Mouse (Mus musculus): Measurements from ENCODE around the gene Amer2.
"Not testable (repeated sequence)": the region's sequence is repeated elsewhere in the genome, so short reads cannot be mapped to it uniquely, and the experiment has no call there.

The Amer2 gene

DNA sequence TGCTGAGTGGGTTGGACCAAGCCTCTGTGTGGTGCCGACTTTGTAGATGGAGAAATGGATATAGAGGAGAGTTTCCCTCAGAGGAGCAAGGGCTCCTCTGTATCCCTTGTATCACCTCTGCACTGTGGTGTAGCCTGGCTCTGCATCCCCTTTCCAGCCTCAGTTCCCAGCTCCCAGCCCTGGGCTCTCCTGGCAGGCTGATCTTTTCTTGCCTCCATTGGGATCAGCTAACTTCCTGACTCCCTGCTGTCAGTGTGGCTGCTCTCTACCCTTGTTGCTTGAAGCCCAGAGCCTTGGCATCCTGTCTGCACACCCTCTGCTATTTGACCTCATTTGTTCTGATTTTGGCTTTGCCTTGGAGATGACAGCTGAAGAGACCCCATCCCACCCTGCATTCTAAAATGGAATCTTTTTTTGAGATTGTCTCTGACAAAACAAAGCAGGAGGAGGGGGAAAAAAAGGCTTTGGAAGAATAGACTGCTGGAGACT is at the start of gene Amer2:
Gene Amer2, plus strand, starts transcription at position 439 of the 489 bp plus-strand sequence.
- DNase-seq (ENCODE audit: low spot score) = no peak

DNA sequence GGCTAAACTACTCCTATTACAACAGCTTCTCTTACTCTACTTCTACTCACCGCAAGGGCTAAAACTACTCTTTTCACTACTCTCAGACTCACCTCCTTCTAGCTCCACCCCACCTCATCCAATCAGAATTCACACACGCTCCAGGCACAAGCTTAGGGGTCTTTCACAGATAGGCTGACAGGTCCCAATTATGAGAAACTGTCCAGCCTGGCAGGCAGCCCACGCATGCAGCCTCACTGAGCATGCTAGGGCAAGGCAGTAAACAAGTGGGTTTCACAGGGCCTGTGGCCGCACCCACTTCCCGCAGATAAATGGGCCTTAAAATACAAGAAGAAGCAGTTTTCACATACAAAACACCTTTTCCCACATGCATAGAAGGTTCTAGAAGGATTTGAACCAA is 33.1 kb upstream of the Amer2 start:
- DNase-seq (ENCODE audit: low spot score) = not testable (repeated sequence)

DNA sequence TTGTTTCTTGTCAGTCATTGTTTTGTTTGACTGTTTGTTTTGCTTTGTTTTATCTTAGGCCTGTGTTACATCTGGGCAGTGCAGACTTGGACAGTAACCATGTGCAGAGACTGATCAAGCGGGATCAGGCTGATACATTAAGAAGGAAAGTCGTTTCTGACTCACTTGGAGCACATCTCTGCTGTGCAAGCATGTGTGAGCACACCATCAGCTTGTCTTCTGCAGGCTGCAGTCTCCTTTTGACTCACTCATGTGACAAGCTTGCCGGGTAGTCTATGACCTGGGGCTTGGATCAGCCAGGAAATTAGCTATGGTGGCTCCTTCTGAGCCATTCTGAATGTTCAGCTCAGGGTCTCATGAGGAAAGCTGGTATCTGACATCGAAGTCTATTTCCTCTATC is 32.5 kb upstream of the Amer2 start:
- DNase-seq (ENCODE audit: low spot score) = no peak

DNA sequence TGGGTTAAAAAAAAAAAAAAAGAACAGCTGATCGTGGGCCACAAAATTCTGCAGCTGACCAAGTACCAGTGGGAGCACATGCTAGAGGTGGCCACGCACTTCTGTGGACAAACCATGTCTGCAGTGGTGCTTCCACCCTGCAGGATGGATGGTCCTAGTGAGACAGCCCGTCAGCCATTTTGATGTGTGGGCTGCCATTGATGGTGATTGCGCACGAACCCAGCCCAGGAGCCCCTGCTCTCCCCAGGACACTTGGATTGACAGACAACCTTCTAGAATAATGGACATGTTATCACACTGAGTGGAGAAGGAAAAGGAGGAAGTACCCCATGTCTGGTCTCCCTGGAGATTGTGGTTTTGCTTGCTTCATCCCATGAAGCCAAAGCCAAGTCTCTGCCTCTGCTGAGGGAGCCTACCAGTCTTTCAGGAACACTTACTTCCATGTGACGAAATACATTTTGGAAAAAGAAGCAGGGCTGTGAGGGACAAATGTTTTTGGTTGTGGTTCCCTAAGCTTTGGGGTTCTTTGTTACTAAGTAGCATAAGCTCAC is 27.7 kb upstream of the Amer2 start:
- no peak for DNase-seq (ENCODE audit: low spot score)

DNA sequence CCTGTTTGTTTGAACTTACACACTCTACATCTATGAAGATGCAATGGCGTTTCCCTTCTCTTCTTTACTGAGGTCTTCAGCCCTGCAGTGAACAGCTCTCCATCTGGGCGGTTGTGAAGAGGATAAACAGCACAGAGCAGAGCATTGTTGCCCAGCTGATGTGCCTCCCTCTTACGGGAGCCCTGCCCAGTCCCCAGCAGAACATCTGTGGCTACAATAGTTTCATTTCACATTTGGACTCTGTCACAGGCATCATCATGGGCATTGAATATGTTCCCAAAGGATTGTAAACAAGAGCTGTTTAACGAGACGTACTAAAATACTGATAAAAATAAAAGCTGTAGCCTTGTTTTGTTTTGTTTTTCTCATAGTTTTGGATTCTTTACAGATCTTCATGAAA is 14.7 kb upstream of the Amer2 start:
- no peak for DNase-seq (ENCODE audit: low spot score)

DNA sequence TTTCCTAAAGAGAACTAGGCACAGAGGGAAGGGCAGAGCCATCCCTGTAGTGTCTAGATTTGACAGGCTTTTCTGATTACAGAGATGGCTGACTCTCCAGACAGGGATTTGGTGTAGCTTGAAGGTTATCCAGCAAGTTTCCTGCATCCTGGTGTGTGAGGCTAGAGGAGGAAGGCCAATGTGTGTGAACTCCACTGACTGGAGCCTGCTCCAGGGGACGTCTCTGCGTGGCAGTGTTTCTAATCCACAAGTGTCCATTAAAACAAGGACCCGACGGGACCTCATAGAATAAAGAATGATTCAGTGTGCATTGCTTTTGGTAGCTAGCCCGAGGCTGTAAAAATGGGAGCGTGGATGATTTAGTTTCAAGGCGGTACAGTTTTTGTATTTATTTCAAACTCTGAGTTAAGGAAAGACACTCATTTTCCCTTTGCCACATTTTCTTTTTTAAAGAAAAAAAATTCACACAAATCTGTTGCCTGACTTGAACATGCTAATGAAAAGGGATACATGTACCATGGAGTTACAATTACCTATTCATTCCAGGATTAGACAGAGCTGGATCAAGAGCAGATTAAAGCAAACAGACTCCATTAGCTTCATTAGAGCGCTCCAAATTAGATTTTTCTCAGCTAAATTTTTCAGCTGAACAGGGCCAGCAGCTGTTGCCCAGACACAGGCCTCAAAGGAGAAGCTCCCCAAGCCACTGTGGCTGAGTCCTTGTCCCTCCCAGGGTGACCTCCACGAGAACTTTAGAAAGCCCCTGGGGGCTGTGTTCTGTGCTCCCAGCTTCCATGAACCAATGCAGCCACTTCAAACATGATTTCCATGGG is 11.5 kb upstream of the Amer2 start:
- DNase-seq (ENCODE audit: low spot score) = no peak

DNA sequence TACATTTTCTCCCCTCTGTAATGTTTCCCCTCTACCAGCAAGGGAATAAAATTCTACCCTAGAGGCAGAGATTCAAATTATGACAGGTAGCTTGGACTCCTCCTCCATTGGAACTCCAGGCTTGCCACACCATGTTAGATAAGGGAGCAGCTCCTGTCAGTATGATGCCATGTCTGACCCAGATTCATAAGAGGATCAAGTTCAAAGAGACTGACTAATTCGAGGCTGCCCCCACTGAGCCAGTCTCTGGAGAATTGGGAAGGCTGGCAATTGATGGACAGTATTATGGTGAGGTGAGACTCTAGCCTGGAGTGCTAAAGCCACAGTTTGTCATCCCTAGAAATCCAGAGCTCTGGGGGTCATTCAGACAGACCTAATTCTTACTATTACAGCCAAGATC is 6.3 kb upstream of the Amer2 start:
- no peak for DNase-seq (ENCODE audit: low spot score)

DNA sequence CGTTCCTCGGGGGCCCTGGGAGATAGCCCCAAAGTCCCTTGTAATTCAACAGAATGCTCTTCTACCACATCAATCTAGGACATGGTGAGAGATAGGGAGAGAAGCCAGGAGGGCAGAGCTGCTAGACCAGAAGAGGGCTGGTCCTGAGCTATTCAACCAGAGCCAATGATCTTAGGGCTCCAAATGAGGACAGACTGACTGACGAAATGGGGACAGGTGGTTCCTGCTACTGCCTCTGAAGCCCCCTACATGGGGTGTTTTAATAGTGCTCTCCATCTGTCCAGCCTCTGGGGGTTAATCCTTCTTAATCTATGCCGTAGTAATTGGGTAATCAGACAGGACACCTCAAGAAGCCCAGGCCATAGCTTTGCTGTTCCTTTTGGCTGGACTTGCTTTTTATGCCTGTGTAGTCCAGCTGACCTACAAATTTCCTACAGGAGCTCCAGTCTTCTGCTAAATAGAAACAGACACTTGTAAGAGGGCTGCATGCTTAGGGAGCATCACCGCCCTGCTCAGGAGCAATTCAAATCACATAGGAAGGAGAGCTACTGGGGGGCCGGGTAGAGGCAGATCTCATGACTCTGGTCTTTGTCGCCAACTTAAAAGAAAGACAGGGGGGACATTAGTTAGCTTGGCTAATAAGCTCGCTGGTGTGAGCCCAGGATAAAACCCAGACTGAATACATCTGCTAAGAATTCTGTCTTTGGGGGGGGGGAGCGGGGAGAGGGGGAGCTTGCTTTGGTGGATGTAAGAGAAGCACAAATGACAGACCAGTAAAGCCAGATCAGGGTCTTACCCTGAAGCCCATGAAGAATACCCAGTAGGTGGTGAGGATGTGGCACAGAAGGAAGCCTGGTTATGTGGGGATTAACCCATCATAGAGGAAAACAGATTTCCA is 4.0 kb upstream of the Amer2 start:
- no peak for DNase-seq (ENCODE audit: low spot score)

DNA sequence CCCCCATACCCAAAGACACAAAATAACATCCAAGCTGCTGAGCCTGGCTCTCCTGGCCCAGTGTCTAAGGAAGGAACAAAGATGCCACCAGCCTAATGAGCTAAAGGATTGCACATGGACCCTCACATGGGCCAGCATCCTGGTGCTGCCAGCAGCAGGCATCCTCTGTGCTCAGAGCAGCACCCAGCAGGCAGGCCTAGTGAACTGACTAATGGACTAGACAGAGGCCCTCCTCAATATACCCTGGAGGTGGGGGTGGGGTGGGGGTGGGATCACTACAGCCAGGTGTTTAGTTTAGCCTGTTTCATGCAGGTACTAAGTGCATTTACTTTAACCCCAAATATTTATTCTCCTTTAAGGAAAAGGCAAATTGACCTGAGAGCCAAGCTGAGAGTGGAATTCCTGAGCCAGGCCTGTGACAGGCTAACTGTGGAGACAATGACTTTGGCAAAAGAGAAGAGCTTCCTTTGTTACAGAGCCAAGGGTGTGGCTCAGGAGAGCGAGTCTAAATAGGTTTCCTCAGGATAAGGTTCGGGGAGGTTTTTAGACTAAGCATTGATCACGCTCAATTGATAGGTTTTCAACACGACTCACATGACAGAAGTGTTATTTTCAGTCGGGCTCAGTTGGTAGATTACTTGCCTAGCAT is 3.3 kb upstream of the Amer2 start:
- no peak for DNase-seq (ENCODE audit: low spot score)

DNA sequence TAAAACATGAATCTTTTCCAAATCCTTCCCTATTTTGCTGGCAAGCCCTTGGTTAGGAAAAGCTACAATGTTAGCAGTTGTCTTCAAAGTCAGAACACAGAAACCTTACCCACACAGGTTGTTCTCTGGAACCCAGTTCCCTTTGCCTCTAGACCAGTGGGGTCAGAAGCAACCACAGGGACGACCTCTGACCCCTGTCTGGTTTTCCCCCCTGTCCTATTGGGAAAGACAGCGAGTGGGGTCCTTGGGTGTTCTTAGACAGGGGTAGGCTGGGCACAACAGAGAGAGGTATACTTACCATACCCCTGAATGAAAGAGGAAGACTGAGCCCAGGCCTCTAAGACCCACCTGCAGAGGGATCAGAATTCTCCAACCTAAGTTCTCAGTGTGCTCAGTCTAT is 4.0 kb downstream of the Amer2 start:
- DNase-seq (ENCODE audit: low spot score) = no peak

DNA sequence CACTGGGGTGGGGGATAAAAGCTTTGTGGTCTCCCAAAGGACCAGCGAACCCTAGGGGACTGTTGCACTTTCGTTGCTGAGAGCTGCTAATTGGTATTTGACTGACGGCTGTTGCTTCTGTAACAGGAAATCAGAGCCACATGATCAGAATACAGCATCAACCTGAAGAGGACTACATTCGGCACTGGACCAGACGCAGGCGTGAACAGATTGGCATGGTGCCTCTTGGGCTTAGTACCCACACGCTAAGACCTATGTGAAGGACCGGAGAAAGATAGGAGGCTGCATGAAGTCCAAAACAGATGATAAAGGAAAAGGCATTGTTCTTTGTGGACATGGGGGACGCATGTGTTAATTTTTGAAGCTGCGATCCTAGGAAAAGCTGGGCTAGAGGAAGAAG is 4.5 kb downstream of the Amer2 start:
- DNase-seq (ENCODE audit: low spot score) = peak; percentile 16

DNA sequence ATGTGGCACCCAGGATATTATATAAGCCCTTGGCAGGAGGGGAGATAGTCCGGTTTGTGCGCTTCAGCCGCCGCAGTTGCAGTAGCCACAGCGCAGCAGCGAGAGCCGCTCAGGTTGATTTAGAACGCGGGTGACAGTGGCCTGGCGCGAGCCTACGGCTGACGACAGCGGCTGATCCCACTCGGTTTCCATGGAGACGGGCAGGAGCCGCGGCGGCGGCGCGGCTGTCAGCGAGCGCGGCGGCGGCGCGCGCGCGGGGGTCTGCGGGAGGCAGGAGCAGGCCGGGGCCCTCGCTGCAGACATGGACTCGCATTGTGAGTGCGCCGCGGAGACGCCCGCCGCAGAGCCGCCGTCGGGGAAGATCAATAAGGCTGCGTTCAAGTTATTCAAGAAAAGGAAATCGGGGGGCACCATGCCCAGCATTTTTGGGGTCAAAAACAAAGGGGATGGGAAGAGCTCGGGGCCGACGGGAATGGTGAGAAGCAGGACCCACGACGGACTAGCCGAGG is 5.1 kb downstream of the Amer2 start:
- peak; percentile 89 for DNase-seq (ENCODE audit: low spot score)

DNA sequence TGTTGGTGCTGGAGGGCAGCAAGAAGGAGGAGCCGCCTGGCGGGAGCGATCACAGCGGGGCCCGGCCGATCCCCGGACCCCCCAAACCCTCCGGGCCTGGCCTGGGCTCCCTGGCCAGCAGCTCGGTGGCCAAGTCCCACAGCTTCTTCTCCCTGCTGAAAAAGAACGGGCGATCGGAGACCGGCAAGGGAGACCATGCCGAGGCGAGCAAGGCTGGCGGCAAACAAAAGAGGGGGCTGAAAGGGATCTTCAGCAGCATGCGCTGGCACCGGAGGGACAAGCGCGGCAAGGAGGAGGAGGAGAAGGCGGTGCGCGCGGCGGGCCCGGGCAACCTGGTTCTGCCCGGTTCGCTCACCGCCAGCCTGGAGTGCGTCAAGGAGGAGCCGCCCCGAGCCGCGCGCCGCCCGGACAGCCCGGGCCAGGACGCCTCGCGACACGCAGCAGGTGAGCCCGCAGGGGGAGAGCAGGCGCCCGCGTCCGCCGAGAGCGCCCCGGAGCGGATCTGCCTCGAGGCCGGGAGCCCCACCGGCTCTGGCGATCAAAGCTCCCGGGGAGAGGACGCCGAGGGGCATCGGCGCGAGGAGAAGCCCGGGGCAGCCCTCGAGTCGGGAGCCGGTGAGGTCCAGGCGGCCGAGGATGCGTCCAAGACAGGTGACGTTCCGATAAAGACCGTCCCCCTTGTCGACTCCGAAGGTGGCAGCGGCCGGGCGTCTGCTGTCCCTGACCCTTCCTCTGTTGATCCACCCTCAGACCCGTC is 5.7 kb downstream of the Amer2 start:
- DNase-seq (ENCODE audit: low spot score) = peak; percentile 63

DNA sequence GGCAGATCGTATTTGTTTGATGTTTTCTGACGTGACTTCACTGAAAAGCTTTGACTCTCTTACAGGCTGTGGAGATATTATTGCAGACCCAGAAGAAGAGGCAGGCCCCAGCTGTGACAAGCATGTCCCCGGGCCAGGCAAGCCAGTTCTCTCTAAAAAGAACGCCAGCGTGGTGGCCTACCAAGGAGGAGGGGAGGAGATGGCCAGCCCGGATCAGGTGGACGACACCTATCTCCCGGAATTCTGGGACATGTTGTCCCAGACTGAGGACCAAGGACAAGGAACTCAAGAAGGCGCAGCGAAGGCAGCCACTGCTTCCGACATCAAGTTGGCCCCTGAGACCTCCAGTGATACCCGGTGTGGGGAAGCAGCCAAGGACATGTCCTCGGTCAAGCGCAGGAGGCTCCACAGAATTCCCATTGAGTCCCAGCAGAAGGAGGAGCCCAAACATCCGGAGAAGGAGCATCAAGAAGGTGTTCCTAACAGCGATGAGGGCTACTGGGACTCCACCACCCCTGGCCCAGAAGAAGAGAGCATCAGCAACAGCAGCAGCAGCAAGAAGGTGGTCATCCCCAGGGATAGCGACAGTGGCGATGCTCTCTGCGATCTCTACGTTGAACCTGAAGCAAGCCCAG is 6.4 kb downstream of the Amer2 start:
- DNase-seq (ENCODE audit: low spot score) = no peak

DNA sequence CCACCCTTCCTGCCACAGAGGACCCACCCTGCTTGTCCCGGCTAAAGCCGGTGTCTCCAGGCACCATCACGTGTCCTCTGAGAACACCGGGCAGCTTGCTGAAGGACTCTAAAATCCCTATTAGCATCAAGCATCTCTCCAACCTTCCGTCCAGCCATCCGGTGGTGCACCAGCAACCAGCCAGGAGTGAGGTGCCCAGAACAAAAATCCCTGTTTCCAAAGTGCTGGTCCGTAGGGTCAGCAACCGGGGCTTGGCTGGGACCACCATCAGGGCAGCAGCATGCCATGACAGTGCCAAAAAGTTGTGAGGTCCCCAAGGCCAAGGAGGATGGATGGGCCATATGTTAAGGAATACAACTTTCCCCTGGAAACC is 6.9 kb downstream of the Amer2 start:
- DNase-seq (ENCODE audit: low spot score) = no peak

DNA sequence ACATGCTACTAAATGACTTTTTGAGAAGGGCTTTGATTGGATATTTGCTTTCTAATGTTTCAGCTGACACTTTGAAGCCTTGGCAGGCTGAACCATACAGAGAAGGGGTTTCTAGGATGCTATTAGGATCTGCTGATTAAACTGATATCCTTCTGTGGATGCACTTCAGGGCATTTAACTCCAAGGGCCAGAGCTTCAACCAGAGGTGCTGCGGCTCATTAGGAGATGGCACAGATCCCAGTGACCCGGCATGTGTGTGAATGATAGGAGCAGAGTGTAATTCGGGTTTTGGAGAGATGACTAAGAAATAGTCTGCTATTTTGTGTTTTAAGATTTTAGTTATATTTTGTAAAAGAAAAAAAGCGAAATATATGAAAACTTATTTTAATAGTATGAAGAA is 8.6 kb downstream of the Amer2 start:
- no peak for DNase-seq (ENCODE audit: low spot score)

DNA sequence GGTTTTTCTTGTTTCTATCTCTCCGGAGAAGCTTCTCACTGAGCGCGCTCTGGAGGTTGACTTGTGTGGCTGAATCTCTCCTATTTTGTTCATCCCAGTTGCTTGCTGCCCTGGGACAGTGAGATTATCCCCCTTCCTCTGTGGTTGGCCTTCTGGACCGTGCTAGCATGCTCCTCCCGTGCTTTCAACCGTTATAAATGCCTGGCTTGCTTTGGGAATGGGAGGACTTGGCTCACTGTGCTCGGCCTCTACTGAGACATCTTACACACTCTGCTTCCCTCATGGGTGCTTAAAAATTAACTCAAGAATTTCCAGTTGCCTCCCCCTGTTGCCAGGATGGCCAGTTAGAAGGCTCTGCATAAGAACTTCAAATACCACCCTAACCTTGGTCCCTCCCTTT is 10.8 kb downstream of the Amer2 start:
- DNase-seq (ENCODE audit: low spot score) = no peak

DNA sequence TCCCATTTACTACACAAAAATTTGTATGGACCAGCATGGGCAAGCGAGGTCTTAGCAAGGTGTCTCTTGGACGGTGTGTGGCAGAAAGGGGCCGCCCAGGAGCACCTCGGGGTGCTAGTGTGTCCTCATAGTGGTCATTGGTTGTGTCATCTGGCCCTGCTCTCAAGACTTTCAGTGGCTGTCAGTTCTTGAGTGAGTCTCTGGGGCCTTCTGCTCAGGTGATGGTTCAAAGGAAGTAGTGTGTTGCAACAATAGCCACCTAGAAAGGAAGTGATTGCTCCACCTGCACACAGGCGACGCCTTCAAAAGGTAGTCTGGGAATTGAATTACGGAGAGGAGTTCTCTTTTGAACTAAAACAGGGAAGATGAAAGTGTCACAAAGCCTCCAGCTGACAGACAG is 11.2 kb downstream of the Amer2 start:
- no peak for DNase-seq (ENCODE audit: low spot score)

DNA sequence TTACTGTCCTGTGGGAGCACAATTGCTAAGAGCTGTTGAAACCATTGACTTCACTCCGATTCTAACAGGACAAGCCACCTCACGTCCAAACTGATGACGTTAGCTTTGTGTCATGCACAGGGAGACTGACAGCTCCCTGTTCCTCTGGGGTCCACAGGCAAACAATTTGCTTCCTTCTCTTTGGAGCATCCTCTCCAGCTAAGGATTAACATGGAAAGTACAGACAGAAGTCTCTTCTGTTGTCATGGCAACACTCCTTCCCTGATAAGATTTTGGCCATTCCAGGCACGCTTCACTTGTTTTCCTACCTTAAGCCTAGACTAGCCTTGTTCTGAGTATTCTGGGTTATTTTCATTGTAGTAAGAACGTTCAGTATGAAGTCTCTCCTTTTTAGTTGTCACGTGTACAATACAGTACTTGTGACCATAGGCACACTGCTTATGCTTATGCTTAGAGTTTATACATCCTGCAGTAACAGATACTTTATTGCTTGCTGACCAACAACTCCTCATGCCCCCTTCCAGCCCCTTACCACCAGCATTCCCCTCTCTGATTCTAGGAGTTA is 12.1 kb downstream of the Amer2 start:
- DNase-seq (ENCODE audit: low spot score) = no peak

Measured in embryo, embryonic 10.5 days (tissue).